Mouse (Mus musculus) hindbrain, postnatal 0 days (tissue): ENCODE measurements around the gene 1700001K19Rik. TPM values are rescaled to one million over a fixed set of nuclear protein-coding genes. Genes with fewer than 3 reads are reported as not detected.

Experiments used
- ATAC-seq: fragments of 200-750 bp; cut with Nextera tagmentation; 2 replicates; pipeline ENCODE4 v1.8.0; 2017; ENCODE audit warnings: mild to moderate bottlenecking, moderate TSS enrichment, moderate library complexity
- DNase-seq: peaks from one replicate; pipeline ENCODE4 v3.0.0-alpha.2; 2015; ENCODE audit warnings: low spot score
- H3K27ac ChIP-seq: fragments of 300-500 bp; sonication (generic); 2 replicates; pipeline ENCODE4 v1.5.1; 2014; ENCODE audit warnings: mild to moderate bottlenecking
- H3K27me3 ChIP-seq: fragments of 300-500 bp; sonication (generic); 2 replicates; pipeline ENCODE4 v1.6.1; 2014; ENCODE audit warnings: low read length, mixed read lengths; ENCODE audit not compliant: insufficient read depth
- H3K36me3 ChIP-seq: fragments of 300-500 bp; sonication (generic); 2 replicates; pipeline ENCODE4 v1.6.1; 2014; ENCODE audit warnings: low read length, mixed read lengths; ENCODE audit not compliant: insufficient read depth
- H3K4me1 ChIP-seq: fragments of 300-500 bp; sonication (generic); 2 replicates; pipeline ENCODE4 v1.6.1; 2014; ENCODE audit warnings: antibody characterized with exemption, low read length, mixed read lengths; ENCODE audit not compliant: insufficient read depth
- H3K4me2 ChIP-seq: fragments of 300-500 bp; sonication (generic); 2 replicates; pipeline ENCODE4 v1.6.1; 2014; ENCODE audit warnings: low read depth, mild to moderate bottlenecking, low read length, moderate library complexity, mixed read lengths
- H3K4me3 ChIP-seq: fragments of 300-500 bp; sonication (generic); 2 replicates; pipeline ENCODE4 v1.5.1; 2014; ENCODE audit warnings: low read length
- H3K9ac ChIP-seq: fragments of 300-500 bp; sonication (generic); replicated peaks from 2 replicates; pipeline ENCODE4 v1.6.1; 2014; ENCODE audit warnings: mild to moderate bottlenecking, low read length, moderate library complexity, mixed read lengths
- H3K9me3 ChIP-seq: fragments of 300-500 bp; sonication (generic); 2 replicates; pipeline ENCODE4 v1.6.1; 2016; ENCODE audit warnings: low read length, mixed read lengths
- CTCF ChIP-seq: IDR thresholded peaks from 2 replicates; pipeline ENCODE4 v1.5.1; 2016; ENCODE audit warnings: antibody characterized with exemption, control low read depth, low read depth
- WGBS: fragments of 180-500 bp; shearing (Covaris S2); extraction: QIAGEN DNeasy Blood & Tissue Kit; methylation state at CpG from one replicate; pipeline ENCODE4 v1.1.7; 2014; 5-methylcytosine and 5-hydroxymethylcytosine counted together
- microRNA-seq, 2 experiments: library from miRNA; unstranded; fragments of <30 nt; microRNA quantifications; one replicate each; pipeline ENCODE4; 2016
- polyA plus RNA-seq: library from polyadenylated mRNA; unstranded; fragments of >200 nt; fragmentation: Nextera tagmentation; extraction: Ambion mirVana; gene quantifications from 2 replicates; pipeline ENCODE4 v1.2.1, GENCODE M21; 2015
- total RNA-seq: library from RNA; depleted of rRNA; stranded (reverse); fragments of >200 nt; gene quantifications from 2 replicates; pipeline ENCODE4 v1.2.3, GENCODE M21; 2014; rRNA removed

The 1700001K19Rik gene
- total and polyA plus RNA-seq, 2 experiments from 2014 or later, result 0.15 TPM; not detected in 1

DNA sequence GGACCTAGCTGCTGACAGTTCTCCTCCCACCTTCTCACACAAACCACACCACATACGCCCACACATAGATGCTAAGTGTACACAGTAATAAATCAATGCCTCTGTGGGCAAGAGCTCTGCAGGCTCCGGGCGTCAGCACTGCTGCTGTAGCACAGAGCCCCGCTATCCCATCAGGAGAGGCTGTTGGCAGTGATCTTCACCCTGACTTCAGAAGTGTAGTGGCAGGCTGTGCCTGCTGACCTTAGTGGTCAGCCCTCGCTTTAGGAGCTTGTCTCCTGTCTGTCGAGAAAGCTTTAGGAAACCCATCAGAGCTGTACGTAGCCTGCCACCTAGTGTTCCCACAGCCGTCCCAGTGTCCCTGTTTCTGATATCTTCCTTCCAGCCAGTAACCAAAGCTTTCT lies 32.2 kb downstream of the 1700001K19Rik start:
- H3K9me3 ChIP-seq, result no peaks in the 10 kb centered on the region
- no peaks in the 10 kb centered on the region for H3K27me3 ChIP-seq
- WGBS, result 82% methylated on average over 8 of the region's 8 CpGs
- no peaks in the 10 kb centered on the region for H3K4me1 ChIP-seq
- no peak for TF ChIP-seq CTCF
- H3K27ac ChIP-seq, result no peak overlapping the region
- DNase-seq (no peak), ATAC-seq (no peak)
- no peak overlapping the region for H3K4me3 ChIP-seq
- H3K9ac ChIP-seq, result no peak overlapping the region
- peaks cover 92% of the 10 kb centered on the region for H3K36me3 ChIP-seq
- no peak overlapping the region for H3K4me2 ChIP-seq

DNA sequence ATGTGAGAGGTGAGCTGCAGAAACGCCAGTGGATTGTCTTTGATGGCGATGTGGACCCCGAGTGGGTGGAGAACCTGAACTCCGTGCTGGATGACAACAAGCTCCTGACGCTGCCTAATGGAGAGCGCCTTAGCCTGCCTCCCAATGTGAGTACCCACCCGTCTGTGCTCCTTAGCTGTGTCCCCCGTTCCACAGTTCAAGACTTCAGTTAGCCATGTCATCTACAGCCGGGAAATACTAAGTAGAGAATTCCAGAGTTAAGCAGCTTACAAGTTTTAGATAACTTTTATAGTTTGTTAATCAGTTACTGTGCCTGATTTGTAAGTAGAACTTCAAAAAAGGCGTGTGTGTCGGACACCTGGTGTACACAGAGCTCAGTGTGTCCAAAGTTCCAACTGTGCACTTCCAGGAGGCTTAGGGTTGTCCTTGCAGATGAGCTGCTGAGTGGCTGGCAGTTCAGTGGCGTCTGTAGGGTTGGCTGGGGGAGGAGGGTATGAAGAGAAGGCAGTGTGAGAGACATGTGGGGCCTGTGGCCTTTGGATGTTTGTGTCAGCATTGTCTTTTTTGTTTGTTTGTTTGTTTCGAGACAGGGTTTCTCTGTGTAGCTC lies 44.8 kb downstream of the 1700001K19Rik start:
- Histone ChIP-seq H3K4me2 (no peak overlapping the region), H3K27me3 (no peaks in the 10 kb centered on the region), H3K36me3 (peaks cover 100% of the 10 kb centered on the region), H3K27ac (no peak overlapping the region), H3K9me3 (no peaks in the 10 kb centered on the region), H3K4me1 (no peaks in the 10 kb centered on the region), H3K4me3 (no peak overlapping the region), H3K9ac (no peak overlapping the region)
- 95% methylated on average over 13 of the region's 13 CpGs for WGBS
- TF ChIP-seq CTCF, result no peak
- no peak for ATAC-seq
- no peak for DNase-seq

DNA sequence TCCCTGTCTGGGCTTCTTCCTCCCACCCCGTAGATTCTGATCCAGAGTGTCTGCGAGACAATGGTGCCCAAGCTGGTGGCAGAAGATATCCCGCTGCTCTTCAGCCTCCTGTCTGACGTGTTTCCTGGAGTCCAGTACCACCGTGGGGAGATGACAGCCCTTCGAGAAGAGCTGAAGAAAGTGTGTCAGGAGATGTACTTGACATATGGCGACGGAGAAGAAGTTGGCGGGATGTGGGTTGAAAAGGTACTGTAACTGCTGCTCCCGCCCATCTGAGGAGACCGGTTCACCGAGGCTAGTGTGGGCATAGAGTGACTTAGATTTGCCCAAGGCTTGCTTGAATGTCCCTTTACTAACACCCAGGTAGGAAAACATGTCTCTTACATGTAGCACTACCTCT lies 46.1 kb downstream of the 1700001K19Rik start:
- H3K4me3 ChIP-seq, result no peak overlapping the region
- 93% methylated on average over 12 of the region's 12 CpGs for WGBS
- H3K9ac ChIP-seq, result no peak overlapping the region
- no peak for ATAC-seq
- TF ChIP-seq CTCF, result no peak
- peaks cover 100% of the 10 kb centered on the region for H3K36me3 ChIP-seq
- H3K9me3 ChIP-seq, result no peaks in the 10 kb centered on the region
- H3K27ac ChIP-seq, result no peak overlapping the region
- no peak for DNase-seq
- no peaks in the 10 kb centered on the region for H3K4me1 ChIP-seq
- H3K27me3 ChIP-seq, result no peaks in the 10 kb centered on the region
- H3K4me2 ChIP-seq, result no peak overlapping the region

- DNase-seq (no peak), ATAC-seq (no peak)
- Histone ChIP-seq H3K4me2 (no peak overlapping the region), H3K4me1 (no peaks in the 10 kb centered on the region), H3K27ac (no peak overlapping the region), H3K27me3 (no peaks in the 10 kb centered on the region), H3K9me3 (no peaks in the 10 kb centered on the region), H3K9ac (no peak overlapping the region), H3K4me3 (no peak overlapping the region), H3K36me3 (peaks cover 100% of the 10 kb centered on the region)
- TF ChIP-seq CTCF, result no peak
- WGBS, result 97% methylated on average over 11 of the region's 11 CpGs
Measured at GRCm38 (mm10) chr12:110630056-110630455, 52.4 kb downstream of the 1700001K19Rik start.

Small RNAs within 50 kb of the gene (microRNA-seq; reads per million reads assigned to microRNA genes)
- gene Gm27299, result 0 reads per million in 2 experiments

Other genes with a start within 250 kb of the 1700001K19Rik start
- gene Ppp2r5c, start 235.5 kb downstream of the 1700001K19Rik start, total RNA-seq, result 108 and 118 TPM in 2 replicates
- gene Ppp2r5c, start 235.5 kb downstream of the 1700001K19Rik start, polyA plus RNA-seq, result 162 and 163 TPM in 2 replicates
- gene Dync1h1, start 81.2 kb downstream of the 1700001K19Rik start, total RNA-seq, result 258 and 262 TPM in 2 replicates
- 50.6 and 57.6 TPM in 2 replicates for gene Dync1h1, start 81.2 kb downstream of the 1700001K19Rik start, polyA plus RNA-seq
- gene Hsp90aa1, start 20.1 kb upstream of the 1700001K19Rik start, total RNA-seq, result 577 and 701 TPM in 2 replicates
- gene Hsp90aa1, start 20.1 kb upstream of the 1700001K19Rik start, polyA plus RNA-seq, result 1,486 and 1,521 TPM in 2 replicates
- 27.2 and 28.8 TPM in 2 replicates for gene Wdr20, start 55.3 kb upstream of the 1700001K19Rik start, total RNA-seq
- 17.1 and 17.7 TPM in 2 replicates for gene Wdr20, start 55.3 kb upstream of the 1700001K19Rik start, polyA plus RNA-seq
- 7.4 TPM in 2 replicates for gene Mok, start 158.3 kb upstream of the 1700001K19Rik start, total RNA-seq
- 11.8 and 14.6 TPM in 2 replicates for gene Mok, start 158.3 kb upstream of the 1700001K19Rik start, polyA plus RNA-seq
- 6.5 and 7.0 TPM in 2 replicates for gene Zfp839, start 167.6 kb upstream of the 1700001K19Rik start, total RNA-seq
- gene Zfp839, start 167.6 kb upstream of the 1700001K19Rik start, polyA plus RNA-seq, result 2.5 and 2.8 TPM in 2 replicates
- gene Cinp, start 206.5 kb upstream of the 1700001K19Rik start, total RNA-seq, result 96.6 and 125 TPM in 2 replicates
- gene Cinp, start 206.5 kb upstream of the 1700001K19Rik start, polyA plus RNA-seq, result 85.1 and 86.3 TPM in 2 replicates
- 23.0 and 24.1 TPM in 2 replicates for gene Tecpr2, start 206.6 kb upstream of the 1700001K19Rik start, total RNA-seq
- 4.0 and 4.3 TPM in 2 replicates for gene Tecpr2, start 206.6 kb upstream of the 1700001K19Rik start, polyA plus RNA-seq